Mouse (Mus musculus) lung, embryonic 15.5 days (tissue): ENCODE measurements around the gene Wasf1. TPM values are rescaled to one million over a fixed set of nuclear protein-coding genes. Genes with fewer than 3 reads are reported as not detected.
A peak's percentile ranks its signal among the peaks of the same experiment; 100 is the strongest.

Source experiments
- ATAC-seq: fragments of 200-750 bp; cut with Nextera tagmentation; 2 replicates; pipeline ENCODE4 v1.8.0; 2017; ENCODE audit warnings: moderate number of reproducible peaks, borderline replicate concordance; ENCODE audit not compliant: low FRiP score, low TSS enrichment; ENCODE audit errors: extremely low read depth
- H3K27ac ChIP-seq: fragments of 300-500 bp; sonication (generic); 2 replicates; pipeline ENCODE4 v1.5.1; 2015; ENCODE audit warnings: moderate library complexity, mild to moderate bottlenecking, inconsistent platforms
- H3K27me3 ChIP-seq: fragments of 300-500 bp; sonication (generic); 2 replicates; pipeline ENCODE4 v1.6.1; 2015; ENCODE audit warnings: inconsistent platforms
- H3K36me3 ChIP-seq: fragments of 300-500 bp; sonication (generic); 2 replicates; pipeline ENCODE4 v1.6.1; 2015; ENCODE audit warnings: inconsistent platforms
- H3K4me1 ChIP-seq: fragments of 300-500 bp; sonication (generic); 2 replicates; pipeline ENCODE4 v1.6.1; 2015; ENCODE audit warnings: inconsistent platforms
- H3K4me2 ChIP-seq: fragments of 300-500 bp; sonication (generic); 2 replicates; pipeline ENCODE4 v1.6.1; 2015; ENCODE audit warnings: inconsistent platforms, mild to moderate bottlenecking, moderate library complexity
- H3K4me3 ChIP-seq: fragments of 300-500 bp; sonication (generic); 2 replicates; pipeline ENCODE4 v1.5.1; 2015; ENCODE audit warnings: mild to moderate bottlenecking, inconsistent platforms
- H3K9ac ChIP-seq: fragments of 300-500 bp; sonication (generic); 2 replicates; pipeline ENCODE4 v1.6.1; 2015; ENCODE audit warnings: inconsistent platforms
- H3K9me3 ChIP-seq: fragments of 300-500 bp; sonication (generic); 2 replicates; pipeline ENCODE4 v1.6.1; 2016; ENCODE audit warnings: inconsistent platforms
- WGBS: fragments of 180-500 bp; shearing (Covaris S2); methylation state at CpG from one replicate; pipeline ENCODE4 v1.1.7; 2015; 5-methylcytosine and 5-hydroxymethylcytosine counted together
- polyA plus RNA-seq: library from polyadenylated mRNA; unstranded; fragments of >200 nt; fragmentation: Nextera tagmentation; extraction: Ambion mirVana; gene quantifications from 2 replicates; pipeline ENCODE4 v1.2.1, GENCODE M21; 2015

The Wasf1 gene
- polyA plus RNA-seq = 10.0 and 10.7 TPM in 2 replicates

DNA sequence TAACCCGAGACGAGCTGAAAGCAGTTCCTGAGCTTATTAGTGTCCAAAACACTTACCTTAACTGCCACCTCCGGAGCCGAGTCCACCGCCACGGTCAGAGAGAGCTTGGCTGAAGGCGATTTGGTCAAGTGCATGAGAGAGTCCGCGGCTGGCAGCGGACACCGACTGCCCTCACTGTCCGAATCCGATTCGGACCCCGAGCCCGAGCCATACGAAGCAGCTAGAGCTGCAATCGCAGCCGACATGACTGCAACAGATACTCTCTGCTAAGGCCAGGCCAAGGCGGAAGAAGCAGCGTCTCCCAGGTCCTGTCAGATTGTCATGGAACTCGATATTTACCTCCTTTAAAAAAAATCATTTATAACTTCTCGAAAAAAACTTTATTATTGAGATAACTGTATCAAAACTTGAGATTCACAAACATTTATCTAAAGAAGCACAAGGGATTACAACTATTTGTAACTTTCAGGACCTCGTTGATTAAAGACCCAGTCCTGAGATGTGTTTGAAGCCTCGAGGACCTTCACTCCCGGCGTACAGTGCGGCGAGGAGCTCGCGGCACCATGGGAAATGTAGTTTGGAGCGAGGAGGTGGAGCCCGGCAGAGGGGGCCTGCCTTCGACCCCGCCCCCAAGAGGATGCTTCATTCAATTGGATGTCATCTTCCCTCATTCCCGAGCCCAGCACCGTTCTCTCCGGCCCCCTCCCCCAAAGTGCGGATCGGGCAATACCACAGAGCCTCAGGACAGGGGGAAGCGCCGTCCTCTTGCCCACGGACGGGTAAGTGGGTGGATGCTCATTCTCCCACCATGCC lies at the start of gene Wasf1, which contains the start of gene Cdc40:
Gene Wasf1, plus strand, starts transcription at position 645 of the 813 bp plus-strand sequence.
Gene Cdc40, minus strand, starts transcription at position 481 of the 813 bp plus-strand sequence.
- H3K9ac ChIP-seq = peak within 1 kb of the TSS; percentile 94
- peak within 1 kb of the TSS; percentile 89 for H3K27ac ChIP-seq
- under 1% methylated on average over 44 of the region's 44 CpGs for WGBS
- H3K27me3 ChIP-seq = no peaks in the 10 kb centered on the region
- H3K4me2 ChIP-seq = peak within 1 kb of the TSS; percentile 92
- H3K4me1 ChIP-seq = peaks cover 13% of the 10 kb centered on the region
- no peaks in the 10 kb centered on the region for H3K36me3 ChIP-seq
- peak within 1 kb of the TSS; percentile 93 for H3K4me3 ChIP-seq
- no peaks in the 10 kb centered on the region for H3K9me3 ChIP-seq
- ATAC-seq = peak; percentile 99

DNA sequence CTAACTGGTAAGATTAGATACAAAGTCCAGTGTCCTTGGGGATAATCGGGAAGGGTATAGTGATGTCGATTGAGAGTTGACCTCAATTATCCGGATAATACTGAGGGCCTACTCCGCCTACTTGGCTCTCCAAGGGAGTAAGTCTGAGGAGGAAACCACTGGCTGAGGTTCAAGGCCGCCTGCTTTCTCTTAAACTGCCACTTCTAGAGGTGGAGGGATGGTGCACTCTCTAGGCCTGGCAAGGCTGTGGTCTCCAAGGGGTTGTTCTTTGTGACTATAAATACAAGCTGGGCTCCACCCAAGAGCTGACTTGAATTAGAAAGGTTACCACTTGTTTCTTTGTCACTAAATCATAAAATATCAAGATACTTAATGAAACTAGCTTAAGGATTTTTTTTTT lies 43.2 kb upstream of the Wasf1 start:
- peaks cover 46% of the 10 kb centered on the region for H3K36me3 ChIP-seq
- 87% methylated on average over 5 of the region's 5 CpGs for WGBS
- H3K9ac ChIP-seq = no peak overlapping the region
- H3K4me2 ChIP-seq = no peak overlapping the region
- H3K27me3 ChIP-seq = no peaks in the 10 kb centered on the region
- H3K4me3 ChIP-seq = no peak overlapping the region
- H3K27ac ChIP-seq = no peak overlapping the region
- no peak for ATAC-seq
- no peaks in the 10 kb centered on the region for H3K4me1 ChIP-seq
- no peaks in the 10 kb centered on the region for H3K9me3 ChIP-seq

DNA sequence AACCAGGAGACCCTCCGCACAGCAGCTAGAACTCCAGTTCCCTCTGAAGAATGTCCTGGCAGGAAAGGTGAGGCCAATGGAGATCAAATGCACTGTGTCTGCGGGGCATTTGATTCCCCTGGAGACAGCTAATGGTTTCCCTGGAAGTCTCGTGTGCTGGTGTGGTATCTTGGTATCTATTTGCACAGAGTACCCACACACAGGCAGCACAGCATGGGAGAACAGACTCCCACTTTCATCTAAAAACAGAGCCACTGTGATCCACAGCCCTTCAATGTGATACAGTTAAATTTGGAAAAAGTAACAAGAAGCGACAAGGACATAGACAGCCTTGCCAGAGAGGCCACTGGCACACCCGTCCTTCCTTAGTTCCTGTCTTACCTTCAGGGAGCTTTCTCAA lies 39.4 kb upstream of the Wasf1 start:
- H3K27me3 ChIP-seq = no peaks in the 10 kb centered on the region
- peaks cover 53% of the 10 kb centered on the region for H3K36me3 ChIP-seq
- H3K9me3 ChIP-seq = no peaks in the 10 kb centered on the region
- no peak overlapping the region for H3K9ac ChIP-seq
- WGBS = 81% methylated on average over 5 of the region's 5 CpGs
- no peaks in the 10 kb centered on the region for H3K4me1 ChIP-seq
- H3K27ac ChIP-seq = no peak overlapping the region
- H3K4me3 ChIP-seq = no peak overlapping the region
- no peak for ATAC-seq
- H3K4me2 ChIP-seq = no peak overlapping the region

DNA sequence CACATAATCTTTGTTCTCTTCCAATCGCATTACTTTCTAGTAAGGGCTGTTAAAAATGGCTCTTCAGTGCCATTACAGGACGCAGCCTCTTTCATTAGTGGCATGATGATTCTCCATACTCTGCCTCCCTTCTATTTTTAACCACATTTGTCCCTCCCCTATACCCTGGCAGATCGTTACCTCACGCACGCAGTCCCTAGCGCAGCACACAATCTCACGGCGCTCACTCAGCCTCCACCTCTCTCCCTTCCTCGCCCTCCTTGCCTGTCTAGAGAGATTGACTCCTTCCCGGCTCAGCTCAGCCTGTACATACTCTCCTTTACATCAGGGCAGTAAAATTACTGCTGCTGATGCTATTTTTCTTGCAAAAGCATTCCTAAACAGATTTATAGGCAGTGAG lies 38.7 kb upstream of the Wasf1 start:
- H3K36me3 ChIP-seq = peaks cover 57% of the 10 kb centered on the region
- WGBS = 70% methylated on average over 10 of the region's 10 CpGs
- H3K27ac ChIP-seq = no peak overlapping the region
- H3K9ac ChIP-seq = no peak overlapping the region
- no peaks in the 10 kb centered on the region for H3K4me1 ChIP-seq
- H3K9me3 ChIP-seq = no peaks in the 10 kb centered on the region
- ATAC-seq = no peak
- no peak overlapping the region for H3K4me3 ChIP-seq
- H3K27me3 ChIP-seq = no peaks in the 10 kb centered on the region
- H3K4me2 ChIP-seq = no peak overlapping the region

DNA sequence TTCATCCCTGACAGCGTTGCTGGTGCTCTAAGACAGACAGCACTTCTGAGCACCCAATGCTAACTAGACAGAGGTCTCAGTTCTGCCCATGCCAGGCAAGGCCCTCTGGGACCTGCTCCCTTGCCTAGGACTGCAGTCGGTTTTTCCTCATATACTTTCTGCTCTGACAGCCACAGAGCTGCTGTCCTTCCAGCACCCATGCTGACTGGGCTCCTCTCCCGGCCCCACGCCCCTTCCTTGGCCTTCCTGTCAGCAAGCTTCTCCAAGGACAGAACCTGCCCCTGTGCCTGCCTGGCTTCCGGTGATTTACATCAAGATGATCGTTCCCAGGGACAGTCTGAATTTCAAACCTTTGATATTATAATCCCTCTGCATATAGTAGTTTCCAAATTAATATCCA lies 37.6 kb upstream of the Wasf1 start:
- 84% methylated on average over 6 of the region's 6 CpGs for WGBS
- H3K4me2 ChIP-seq = no peak overlapping the region
- no peaks in the 10 kb centered on the region for H3K9me3 ChIP-seq
- H3K4me1 ChIP-seq = no peaks in the 10 kb centered on the region
- no peaks in the 10 kb centered on the region for H3K27me3 ChIP-seq
- no peak overlapping the region for H3K4me3 ChIP-seq
- ATAC-seq = no peak
- peaks cover 61% of the 10 kb centered on the region for H3K36me3 ChIP-seq
- no peak overlapping the region for H3K27ac ChIP-seq
- no peak overlapping the region for H3K9ac ChIP-seq

DNA sequence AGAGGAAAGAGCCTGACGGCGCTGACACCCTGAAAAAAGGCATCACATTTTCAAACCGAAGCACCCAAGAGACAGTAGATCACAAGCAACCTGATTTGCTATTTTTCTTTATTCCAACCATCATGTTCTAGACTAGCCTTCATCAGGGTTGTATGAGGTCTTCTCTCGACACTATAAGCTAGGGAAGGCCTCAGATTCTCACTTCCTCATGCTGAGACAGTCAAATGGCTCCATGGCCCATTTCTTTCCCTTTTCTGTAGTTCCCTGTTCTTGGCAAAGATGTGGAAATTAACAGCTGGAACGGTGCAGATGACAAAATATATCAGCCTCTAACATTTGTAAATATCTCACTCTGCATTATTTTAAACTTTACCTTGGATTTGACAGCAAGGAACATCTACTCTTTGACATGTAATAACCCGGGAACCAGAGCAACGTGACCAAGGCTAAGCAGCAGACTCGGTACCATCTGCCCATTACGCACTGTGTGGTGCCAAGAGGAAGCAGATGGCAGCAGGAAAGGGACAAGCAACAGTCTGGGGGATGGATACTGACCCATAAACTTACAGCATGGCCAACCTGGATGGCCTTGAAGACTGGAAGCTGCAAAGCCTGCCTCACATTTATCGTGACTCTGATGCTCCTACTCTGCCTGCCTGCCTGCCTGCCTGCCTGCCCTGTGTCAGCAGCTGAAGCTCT lies 36.0 kb upstream of the Wasf1 start:
- Histone ChIP-seq H3K27me3 (no peaks in the 10 kb centered on the region), H3K9me3 (no peaks in the 10 kb centered on the region), H3K4me2 (no peak overlapping the region), H3K4me3 (no peak overlapping the region), H3K4me1 (no peaks in the 10 kb centered on the region), H3K27ac (no peak overlapping the region), H3K9ac (no peak overlapping the region), H3K36me3 (peaks cover 47% of the 10 kb centered on the region)
- no peak for ATAC-seq
- 90% methylated on average over 10 of the region's 10 CpGs for WGBS

DNA sequence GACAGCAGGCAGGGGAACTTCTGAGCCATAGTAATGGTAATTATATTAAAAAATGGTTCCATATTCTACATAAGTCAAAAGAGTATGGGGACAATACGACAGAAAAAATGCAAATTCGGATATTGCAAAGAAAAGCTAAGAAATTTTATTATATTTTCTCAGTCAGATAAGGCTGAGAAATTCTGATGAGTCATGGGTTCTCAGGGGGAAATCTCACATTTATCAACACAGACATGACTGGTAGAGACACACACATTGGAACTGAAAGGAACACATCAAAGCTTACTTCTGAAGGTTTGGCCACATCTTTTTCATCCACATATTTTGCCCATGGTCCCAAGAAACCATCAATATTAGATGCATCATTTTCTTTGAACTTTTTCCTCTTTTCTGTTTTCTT lies 32.6 kb upstream of the Wasf1 start:
- 78% methylated on average over 2 of the region's 2 CpGs for WGBS
- Histone ChIP-seq H3K27ac (no peak overlapping the region), H3K4me2 (no peak overlapping the region), H3K27me3 (no peaks in the 10 kb centered on the region), H3K4me3 (no peak overlapping the region), H3K4me1 (no peaks in the 10 kb centered on the region), H3K9ac (no peak overlapping the region), H3K36me3 (peaks cover 30% of the 10 kb centered on the region; the same call in 1 of the 2 replicates), H3K9me3 (no peaks in the 10 kb centered on the region)
- no peak for ATAC-seq

DNA sequence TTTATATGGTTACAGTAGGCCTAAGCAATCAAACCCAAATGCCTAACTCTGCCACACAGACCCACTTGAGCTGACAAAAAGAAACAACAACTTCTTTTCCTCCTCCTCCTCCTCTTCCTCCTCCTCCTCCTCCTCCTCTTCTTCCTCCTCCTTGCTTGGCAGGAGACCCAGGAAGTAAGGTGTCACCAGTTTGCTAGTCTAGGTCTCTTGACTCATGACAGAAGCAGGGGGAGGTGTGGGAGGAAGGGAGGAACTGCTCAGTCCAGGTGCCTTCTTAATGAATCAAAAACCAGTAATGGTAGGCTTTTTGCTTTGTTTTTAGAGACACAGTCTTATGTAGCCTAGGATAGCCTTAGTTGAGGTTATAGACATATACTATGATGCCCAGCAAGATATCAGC lies 32.1 kb upstream of the Wasf1 start:
- Histone ChIP-seq H3K4me1 (no peaks in the 10 kb centered on the region), H3K9me3 (no peaks in the 10 kb centered on the region), H3K27ac (no peak overlapping the region), H3K4me3 (no peak overlapping the region), H3K9ac (no peak overlapping the region), H3K36me3 (peaks cover 29% of the 10 kb centered on the region; the same call in 1 of the 2 replicates), H3K4me2 (no peak overlapping the region), H3K27me3 (no peaks in the 10 kb centered on the region)
- no peak for ATAC-seq

DNA sequence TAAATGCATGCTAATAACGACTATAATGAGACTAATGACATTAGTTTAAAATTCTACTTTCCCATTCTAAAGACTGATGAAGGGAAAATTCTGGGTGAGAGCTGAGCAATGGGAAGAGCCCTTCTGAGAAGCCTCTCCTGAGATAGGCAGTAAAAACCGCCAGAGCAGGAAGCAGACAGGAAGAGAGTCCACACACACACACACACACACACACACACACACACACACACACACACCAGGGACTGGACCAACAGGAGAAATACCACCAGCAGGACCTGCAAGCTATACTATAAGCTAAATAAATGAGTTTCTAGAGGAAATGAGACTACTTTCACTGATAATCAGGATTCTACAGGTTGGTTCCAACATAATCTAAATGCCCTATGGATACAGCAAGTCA lies 27.7 kb upstream of the Wasf1 start:
- Histone ChIP-seq H3K4me2 (no peak overlapping the region), H3K27me3 (no peaks in the 10 kb centered on the region), H3K36me3 (no peaks in the 10 kb centered on the region), H3K27ac (no peak overlapping the region), H3K4me1 (no peaks in the 10 kb centered on the region), H3K4me3 (no peak overlapping the region), H3K9me3 (no peaks in the 10 kb centered on the region), H3K9ac (no peak overlapping the region)
- no peak for ATAC-seq
- 64% methylated on average over 2 of the region's 2 CpGs for WGBS

DNA sequence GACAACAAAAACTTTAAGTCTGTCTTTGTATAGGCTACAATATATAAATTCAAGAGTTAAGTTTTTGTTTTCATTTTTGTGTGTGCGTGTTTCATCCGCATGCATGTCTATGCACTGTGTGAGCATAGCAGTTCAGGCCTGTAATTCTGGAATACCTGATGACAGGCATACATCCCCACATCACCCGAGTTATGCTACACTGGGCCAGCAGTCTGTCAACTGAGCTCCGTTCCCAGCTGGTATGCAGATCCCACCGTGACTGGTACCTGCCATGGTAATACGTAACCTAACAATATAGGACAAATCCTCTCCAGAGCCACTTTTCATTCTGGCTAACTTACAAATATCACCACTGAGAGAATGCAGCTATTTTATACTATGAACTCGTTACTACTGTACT lies 26.6 kb upstream of the Wasf1 start:
- Histone ChIP-seq H3K9ac (no peak overlapping the region), H3K4me2 (no peak overlapping the region), H3K27me3 (no peaks in the 10 kb centered on the region), H3K4me3 (no peak overlapping the region), H3K27ac (no peak overlapping the region), H3K36me3 (no peaks in the 10 kb centered on the region), H3K9me3 (no peaks in the 10 kb centered on the region), H3K4me1 (no peaks in the 10 kb centered on the region)
- WGBS = 84% methylated on average over 7 of the region's 7 CpGs
- ATAC-seq = no peak

DNA sequence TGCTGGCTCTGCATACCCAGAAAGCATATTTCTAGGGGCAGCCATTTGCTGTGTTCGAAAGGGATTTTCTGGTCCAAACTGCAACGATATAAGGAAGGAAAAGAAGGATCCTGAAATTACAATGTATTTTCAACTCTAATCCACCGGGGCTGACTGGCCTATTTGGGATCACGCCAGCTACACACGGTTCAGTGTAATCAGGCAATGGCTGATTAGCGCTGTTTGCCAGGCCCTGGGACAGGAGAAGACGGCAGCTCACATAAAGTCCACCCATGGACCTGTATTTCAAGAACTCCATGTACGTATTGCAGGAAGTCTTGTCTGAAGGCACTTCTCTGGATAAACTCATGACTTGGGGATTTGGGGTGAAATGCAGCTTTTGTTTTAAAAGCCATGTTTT lies 25.7 kb upstream of the Wasf1 start:
- no peaks in the 10 kb centered on the region for H3K36me3 ChIP-seq
- no peaks in the 10 kb centered on the region for H3K27me3 ChIP-seq
- H3K4me1 ChIP-seq = no peaks in the 10 kb centered on the region
- no peak overlapping the region for H3K27ac ChIP-seq
- H3K9ac ChIP-seq = no peak overlapping the region
- no peak for ATAC-seq
- H3K4me3 ChIP-seq = no peak overlapping the region
- no peaks in the 10 kb centered on the region for H3K9me3 ChIP-seq
- 75% methylated on average over 8 of the region's 8 CpGs for WGBS
- H3K4me2 ChIP-seq = no peak overlapping the region

DNA sequence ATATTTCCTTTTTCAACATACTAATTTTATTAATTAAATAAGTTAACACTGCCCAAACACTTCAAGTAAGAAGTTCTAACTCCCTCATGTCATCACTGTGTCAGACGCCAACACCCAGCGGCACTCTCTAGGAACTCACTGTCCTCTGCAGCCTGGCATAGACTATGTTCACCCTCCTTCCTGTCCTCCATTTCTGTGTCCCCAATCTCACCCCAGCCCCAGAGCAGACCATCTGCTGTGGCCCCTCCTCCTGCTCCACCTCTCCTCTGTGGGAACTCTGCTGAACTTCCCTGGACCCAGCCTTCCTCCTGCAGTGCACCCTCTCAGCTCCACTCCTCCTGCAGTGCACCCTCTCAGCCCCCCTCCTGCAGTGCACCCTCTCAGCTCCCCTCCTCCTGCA lies 15.2 kb upstream of the Wasf1 start:
- no peak overlapping the region for H3K4me3 ChIP-seq
- H3K4me1 ChIP-seq = no peaks in the 10 kb centered on the region
- peaks cover 4% of the 10 kb centered on the region; the same call in 1 of the 2 replicates for H3K36me3 ChIP-seq
- H3K9me3 ChIP-seq = no peaks in the 10 kb centered on the region
- H3K27ac ChIP-seq = no peak overlapping the region
- no peaks in the 10 kb centered on the region for H3K27me3 ChIP-seq
- ATAC-seq = no peak
- WGBS = 76% methylated on average over 2 of the region's 2 CpGs
- H3K4me2 ChIP-seq = no peak overlapping the region
- H3K9ac ChIP-seq = no peak overlapping the region
